Mouse (Mus musculus): Measurements from ENCODE around the gene Ctse. TPM values are rescaled to one million over a fixed set of nuclear protein-coding genes. Genes with fewer than 3 reads are reported as not detected.

Gene Ctse
- polyA plus RNA-seq, 1 experiment from 2014 or later = 1.3 TPM

- Histone ChIP-seq H3K4me2 (replicated peaks) (no peak overlapping the region), H3K36me3 (no peaks in the 10 kb centered on the region), H3K4me3 (replicated peaks) (no peak overlapping the region), H3K4me1 (peaks cover 21% of the 10 kb centered on the region), H3K27ac (replicated peaks) (no peak overlapping the region), H3K9ac (no peak overlapping the region), H3K9me3 (replicated peaks) (no peaks in the 10 kb centered on the region), H3K27me3 (no peaks in the 10 kb centered on the region)
- ATAC-seq (ENCODE audit: insufficient number of reproducible peaks, low FRiP score, low TSS enrichment, low read depth) = 0 out of 2 replicates have a peak, but pooled peaks have one; percentile 47
- WGBS = 86% methylated on average over 2 of the region's 2 CpGs
Measured at GRCm38 (mm10) chr1:131687739-131688138, 49.6 kb downstream of the Ctse start.

GRCm38 (mm10) chr1:131688475-131688874 lies 50.4 kb downstream of the Ctse start, which contains the start of gene Rab7b:
Rab7b (plus strand) TSS chr1:131688695.
- no peaks in the 10 kb centered on the region for H3K36me3 ChIP-seq
- H3K9ac ChIP-seq = no peak within 1 kb of the TSS
- H3K27me3 ChIP-seq = no peaks in the 10 kb centered on the region
- peak within 1 kb of the TSS; percentile 27 for H3K4me2 ChIP-seq (replicated peaks)
- no peak for ATAC-seq (ENCODE audit: insufficient number of reproducible peaks, low FRiP score, low TSS enrichment, low read depth)
- H3K27ac ChIP-seq (replicated peaks) = peak within 1 kb of the TSS; percentile 87
- H3K9me3 ChIP-seq (replicated peaks) = no peaks in the 10 kb centered on the region
- peak within 1 kb of the TSS; percentile 30 for H3K4me3 ChIP-seq (replicated peaks)
- H3K4me1 ChIP-seq = peaks cover 21% of the 10 kb centered on the region
- 44% methylated on average over 8 of the region's 8 CpGs for WGBS

- Histone ChIP-seq H3K4me2 (replicated peaks) (peak overlapping the region; percentile 27), H3K4me1 (peaks cover 21% of the 10 kb centered on the region), H3K4me3 (replicated peaks) (peak overlapping the region; percentile 30), H3K9ac (no peak overlapping the region), H3K9me3 (replicated peaks) (no peaks in the 10 kb centered on the region), H3K27ac (replicated peaks) (peak overlapping the region; percentile 87), H3K36me3 (no peaks in the 10 kb centered on the region), H3K27me3 (no peaks in the 10 kb centered on the region)
- ATAC-seq (ENCODE audit: insufficient number of reproducible peaks, low FRiP score, low TSS enrichment, low read depth) = no peak
- 61% methylated on average over 3 of the region's 3 CpGs for WGBS
Measured at GRCm38 (mm10) chr1:131689016-131689415, 50.9 kb downstream of the Ctse start.

- H3K9me3 ChIP-seq (replicated peaks) = no peaks in the 10 kb centered on the region
- peak overlapping the region; percentile 27 for H3K4me2 ChIP-seq (replicated peaks)
- peak overlapping the region; percentile 30 for H3K4me3 ChIP-seq (replicated peaks)
- no peak overlapping the region for H3K9ac ChIP-seq
- no peaks in the 10 kb centered on the region for H3K36me3 ChIP-seq
- H3K27ac ChIP-seq (replicated peaks) = peak overlapping the region; percentile 87
- 62% methylated on average over 5 of the region's 5 CpGs for WGBS
- no peaks in the 10 kb centered on the region for H3K27me3 ChIP-seq
- H3K4me1 ChIP-seq = peaks cover 21% of the 10 kb centered on the region
- no peak for ATAC-seq (ENCODE audit: insufficient number of reproducible peaks, low FRiP score, low TSS enrichment, low read depth)
Measured at GRCm38 (mm10) chr1:131689899-131690298, 51.8 kb downstream of the Ctse start.

GRCm38 (mm10) chr1:131690435-131690834 lies 52.3 kb downstream of the Ctse start:
- Histone ChIP-seq H3K4me2 (replicated peaks) (peak overlapping the region; percentile 27), H3K27ac (replicated peaks) (peak overlapping the region; percentile 87), H3K9me3 (replicated peaks) (no peaks in the 10 kb centered on the region), H3K4me1 (peaks cover 21% of the 10 kb centered on the region), H3K9ac (no peak overlapping the region), H3K36me3 (no peaks in the 10 kb centered on the region), H3K4me3 (replicated peaks) (peak overlapping the region; percentile 30; the same call in 1 of the 2 replicates), H3K27me3 (no peaks in the 10 kb centered on the region)
- peak; percentile 75; the same call in 1 of the 2 replicates for ATAC-seq (ENCODE audit: insufficient number of reproducible peaks, low FRiP score, low TSS enrichment, low read depth)
- 47% methylated on average over 3 of the region's 3 CpGs for WGBS

- peak; percentile 13; the same call in 1 of the 2 replicates for ATAC-seq (ENCODE audit: insufficient number of reproducible peaks, low FRiP score, low TSS enrichment, low read depth)
- Histone ChIP-seq H3K9ac (no peak overlapping the region), H3K4me1 (peaks cover 21% of the 10 kb centered on the region), H3K27ac (replicated peaks) (peak overlapping the region; percentile 87), H3K4me2 (replicated peaks) (no peak overlapping the region), H3K4me3 (replicated peaks) (no peak overlapping the region), H3K36me3 (no peaks in the 10 kb centered on the region), H3K9me3 (replicated peaks) (no peaks in the 10 kb centered on the region), H3K27me3 (no peaks in the 10 kb centered on the region)
Measured at GRCm38 (mm10) chr1:131691356-131691755, 53.2 kb downstream of the Ctse start.

- no peak overlapping the region for H3K27ac ChIP-seq (replicated peaks)
- peaks cover 13% of the 10 kb centered on the region for H3K4me1 ChIP-seq
- no peak for ATAC-seq (ENCODE audit: insufficient number of reproducible peaks, low FRiP score, low TSS enrichment, low read depth)
- H3K36me3 ChIP-seq = no peaks in the 10 kb centered on the region
- H3K27me3 ChIP-seq = no peaks in the 10 kb centered on the region
- H3K4me2 ChIP-seq (replicated peaks) = no peak overlapping the region
- H3K9ac ChIP-seq = no peak overlapping the region
- H3K9me3 ChIP-seq (replicated peaks) = no peaks in the 10 kb centered on the region
- 69% methylated on average over 2 of the region's 2 CpGs for WGBS
- H3K4me3 ChIP-seq (replicated peaks) = no peak overlapping the region
Measured at GRCm38 (mm10) chr1:131695308-131695707, 57.2 kb downstream of the Ctse start.

GRCm38 (mm10) chr1:131696325-131696724 lies 58.2 kb downstream of the Ctse start:
- Histone ChIP-seq H3K27ac (replicated peaks) (no peak overlapping the region), H3K27me3 (no peaks in the 10 kb centered on the region), H3K4me2 (replicated peaks) (no peak overlapping the region), H3K4me1 (peaks cover 3% of the 10 kb centered on the region), H3K4me3 (replicated peaks) (no peak overlapping the region), H3K9ac (no peak overlapping the region), H3K9me3 (replicated peaks) (no peaks in the 10 kb centered on the region), H3K36me3 (no peaks in the 10 kb centered on the region)
- no peak for ATAC-seq (ENCODE audit: insufficient number of reproducible peaks, low FRiP score, low TSS enrichment, low read depth)
- 28% methylated on average over 4 of the region's 4 CpGs for WGBS

GRCm38 (mm10) chr1:131698770-131699169 lies 60.7 kb downstream of the Ctse start:
- H3K4me3 ChIP-seq (replicated peaks) = no peak overlapping the region
- 86% methylated on average over 3 of the region's 3 CpGs for WGBS
- no peak overlapping the region for H3K27ac ChIP-seq (replicated peaks)
- no peak overlapping the region for H3K9ac ChIP-seq
- H3K9me3 ChIP-seq (replicated peaks) = no peaks in the 10 kb centered on the region
- ATAC-seq (ENCODE audit: insufficient number of reproducible peaks, low FRiP score, low TSS enrichment, low read depth) = no peak
- no peaks in the 10 kb centered on the region for H3K27me3 ChIP-seq
- H3K36me3 ChIP-seq = no peaks in the 10 kb centered on the region
- H3K4me1 ChIP-seq = no peaks in the 10 kb centered on the region
- no peak overlapping the region for H3K4me2 ChIP-seq (replicated peaks)

GRCm38 (mm10) chr1:131699642-131700041 lies 61.5 kb downstream of the Ctse start:
- H3K36me3 ChIP-seq = no peaks in the 10 kb centered on the region
- H3K27ac ChIP-seq (replicated peaks) = no peak overlapping the region
- WGBS = 69% methylated on average over 4 of the region's 4 CpGs
- no peaks in the 10 kb centered on the region for H3K4me1 ChIP-seq
- H3K9me3 ChIP-seq (replicated peaks) = no peaks in the 10 kb centered on the region
- no peak overlapping the region for H3K4me3 ChIP-seq (replicated peaks)
- no peak overlapping the region for H3K4me2 ChIP-seq (replicated peaks)
- no peak for ATAC-seq (ENCODE audit: insufficient number of reproducible peaks, low FRiP score, low TSS enrichment, low read depth)
- no peaks in the 10 kb centered on the region for H3K27me3 ChIP-seq
- H3K9ac ChIP-seq = no peak overlapping the region

- WGBS = 68% methylated on average over 5 of the region's 5 CpGs
- no peaks in the 10 kb centered on the region for H3K4me1 ChIP-seq
- H3K27me3 ChIP-seq = no peaks in the 10 kb centered on the region
- no peak overlapping the region for H3K4me2 ChIP-seq (replicated peaks)
- no peak overlapping the region for H3K27ac ChIP-seq (replicated peaks)
- no peaks in the 10 kb centered on the region for H3K36me3 ChIP-seq
- no peak overlapping the region for H3K4me3 ChIP-seq (replicated peaks)
- no peak for ATAC-seq (ENCODE audit: insufficient number of reproducible peaks, low FRiP score, low TSS enrichment, low read depth)
- no peak overlapping the region for H3K9ac ChIP-seq
- H3K9me3 ChIP-seq (replicated peaks) = no peaks in the 10 kb centered on the region
Measured at GRCm38 (mm10) chr1:131700447-131700846, 62.3 kb downstream of the Ctse start.

- H3K9me3 ChIP-seq (replicated peaks) = no peaks in the 10 kb centered on the region
- no peak overlapping the region for H3K4me2 ChIP-seq (replicated peaks)
- no peak overlapping the region for H3K4me3 ChIP-seq (replicated peaks)
- H3K27me3 ChIP-seq = no peaks in the 10 kb centered on the region
- 80% methylated on average over 5 of the region's 5 CpGs for WGBS
- no peak overlapping the region for H3K27ac ChIP-seq (replicated peaks)
- no peaks in the 10 kb centered on the region for H3K4me1 ChIP-seq
- ATAC-seq (ENCODE audit: insufficient number of reproducible peaks, low FRiP score, low TSS enrichment, low read depth) = no peak
- no peak overlapping the region for H3K9ac ChIP-seq
- no peaks in the 10 kb centered on the region for H3K36me3 ChIP-seq
Measured at GRCm38 (mm10) chr1:131701391-131701790, 63.3 kb downstream of the Ctse start.
